Mouse (Mus musculus): Measurements from ENCODE around the gene Rnaseh1. TPM values are rescaled to one million over a fixed set of nuclear protein-coding genes. Genes with fewer than 3 reads are reported as not detected.

The Rnaseh1 gene
- polyA plus RNA-seq, 1 experiment: 18.7 TPM

- H3K27ac ChIP-seq (ENCODE audit: insufficient read depth, low read length): peak overlapping the region; percentile 53; the same call in 1 of the 2 replicates
- TF ChIP-seq POLR2A (IDR thresholded peaks at IDR 0.05; ENCODE audit: extremely low read depth, insufficient read depth, low read length): no peak
- TF ChIP-seq CTCF (IDR thresholded peaks at IDR 0.05; ENCODE audit: extremely low read depth, insufficient read depth, low read length): no peak
- no peaks in the 10 kb centered on the region for H3K4me1 ChIP-seq (ENCODE audit: control insufficient read depth, insufficient read depth, low read length)
- H3K4me3 ChIP-seq (ENCODE audit: insufficient read depth, low read length): no peak overlapping the region
These were observed 26.8 kb upstream of the Rnaseh1 start for GRCm38 (mm10) chr12:28622641-28623040.

- H3K4me3 ChIP-seq (ENCODE audit: insufficient read depth, low read length): no peak within 1 kb of the TSS
- no peaks in the 10 kb centered on the region for H3K4me1 ChIP-seq (ENCODE audit: control insufficient read depth, insufficient read depth, low read length)
- H3K27ac ChIP-seq (ENCODE audit: insufficient read depth, low read length): peak within 1 kb of the TSS; percentile 53; the same call in 1 of the 2 replicates
- no peak for TF ChIP-seq POLR2A (IDR thresholded peaks at IDR 0.05; ENCODE audit: extremely low read depth, insufficient read depth, low read length)
These were observed 26.2 kb upstream of the Rnaseh1 start, which contains the start of gene Colec11 for GRCm38 (mm10) chr12:28623195-28623594. TSS of gene Colec11 (minus strand) at chr12:28623377.

GRCm38 (mm10) chr12:28624251-28624650 lies 25.2 kb upstream of the Rnaseh1 start:
- TF ChIP-seq POLR2A (IDR thresholded peaks at IDR 0.05; ENCODE audit: extremely low read depth, insufficient read depth, low read length): no peak
- TF ChIP-seq CTCF (IDR thresholded peaks at IDR 0.05; ENCODE audit: extremely low read depth, insufficient read depth, low read length): no peak
- H3K27ac ChIP-seq (ENCODE audit: insufficient read depth, low read length): no peak overlapping the region
- H3K4me1 ChIP-seq (ENCODE audit: control insufficient read depth, insufficient read depth, low read length): no peaks in the 10 kb centered on the region
- H3K4me3 ChIP-seq (ENCODE audit: insufficient read depth, low read length): no peak overlapping the region

- TF ChIP-seq CTCF (IDR thresholded peaks at IDR 0.05; ENCODE audit: extremely low read depth, insufficient read depth, low read length) (no peak), POLR2A (IDR thresholded peaks at IDR 0.05; ENCODE audit: extremely low read depth, insufficient read depth, low read length) (no peak)
These were observed 24.0 kb upstream of the Rnaseh1 start for GRCm38 (mm10) chr12:28625407-28625806.

DNA sequence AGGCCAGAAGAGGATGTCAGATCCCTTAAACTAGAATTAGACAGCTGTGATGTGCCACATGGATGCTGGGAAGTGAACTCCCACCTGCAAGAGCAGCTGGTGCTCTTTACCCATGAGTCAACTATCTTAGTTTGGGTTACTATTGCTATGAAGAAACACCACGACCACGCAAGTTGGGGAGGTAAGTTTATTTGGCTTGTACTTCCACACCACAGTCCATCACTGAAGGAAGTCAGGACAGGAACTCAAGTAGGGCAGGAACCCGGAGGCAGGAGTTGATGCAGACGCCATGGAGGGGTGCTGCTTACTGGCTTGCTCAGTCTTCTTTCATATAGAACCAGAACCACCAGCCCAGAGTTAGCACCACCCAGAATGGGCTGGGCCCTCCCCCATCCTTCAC lies 22.3 kb upstream of the Rnaseh1 start:
- TF ChIP-seq POLR2A (IDR thresholded peaks at IDR 0.05; ENCODE audit: extremely low read depth, insufficient read depth, low read length) (no peak), CTCF (IDR thresholded peaks at IDR 0.05; ENCODE audit: extremely low read depth, insufficient read depth, low read length) (no peak)
- H3K4me1 ChIP-seq (ENCODE audit: control insufficient read depth, insufficient read depth, low read length): no peaks in the 10 kb centered on the region

More at GRCm38 (mm10) chr12:28625407-28625806, 24.0 kb upstream of the Rnaseh1 start:
- Histone ChIP-seq H3K4me3 (ENCODE audit: insufficient read depth, low read length) (no peak overlapping the region), H3K27ac (ENCODE audit: insufficient read depth, low read length) (no peak overlapping the region), H3K4me1 (ENCODE audit: control insufficient read depth, insufficient read depth, low read length) (no peaks in the 10 kb centered on the region)

GRCm38 (mm10) chr12:28628436-28628835 lies 21.0 kb upstream of the Rnaseh1 start:
- Histone ChIP-seq H3K27ac (ENCODE audit: insufficient read depth, low read length) (no peak overlapping the region), H3K4me1 (ENCODE audit: control insufficient read depth, insufficient read depth, low read length) (no peaks in the 10 kb centered on the region), H3K4me3 (ENCODE audit: insufficient read depth, low read length) (no peak overlapping the region)
- TF ChIP-seq POLR2A (IDR thresholded peaks at IDR 0.05; ENCODE audit: extremely low read depth, insufficient read depth, low read length) (no peak), CTCF (IDR thresholded peaks at IDR 0.05; ENCODE audit: extremely low read depth, insufficient read depth, low read length) (no peak)

More for the DNA sequence above, 22.3 kb upstream of the Rnaseh1 start:
- no peak overlapping the region for H3K27ac ChIP-seq (ENCODE audit: insufficient read depth, low read length)
- no peak overlapping the region for H3K4me3 ChIP-seq (ENCODE audit: insufficient read depth, low read length)

DNA sequence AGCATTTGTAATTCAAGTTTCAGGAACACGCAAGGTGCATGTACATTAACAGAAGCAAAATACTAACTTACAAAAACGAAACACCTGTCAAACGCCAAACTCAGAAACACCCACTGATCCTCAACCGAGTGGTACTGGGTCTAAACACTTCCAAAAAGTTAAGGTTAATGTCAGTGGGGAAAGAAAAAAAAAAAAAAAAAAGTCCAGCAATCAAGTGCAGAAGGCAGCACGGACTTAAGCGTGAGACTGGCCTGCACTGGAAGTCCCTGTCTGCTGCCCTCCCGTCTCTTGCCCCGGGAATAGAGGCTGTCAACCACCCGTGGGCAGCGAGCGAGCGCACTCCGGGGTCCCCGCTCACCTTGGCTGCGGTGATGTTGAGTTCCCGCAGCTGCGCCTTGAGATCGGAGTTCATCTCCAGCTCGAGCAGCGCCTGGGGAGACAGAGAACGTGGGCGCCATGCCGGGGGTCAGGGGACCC lies 14.3 kb upstream of the Rnaseh1 start:
- Histone ChIP-seq H3K4me3 (ENCODE audit: insufficient read depth, low read length) (peak overlapping the region; percentile 73), H3K27ac (ENCODE audit: insufficient read depth, low read length) (0 out of 2 replicates have a peak overlapping the region, but pooled peaks have one; percentile 17), H3K4me1 (ENCODE audit: control insufficient read depth, insufficient read depth, low read length) (peaks cover 5% of the 10 kb centered on the region)
- TF ChIP-seq POLR2A (IDR thresholded peaks at IDR 0.05; ENCODE audit: extremely low read depth, insufficient read depth, low read length) (no peak), CTCF (IDR thresholded peaks at IDR 0.05; ENCODE audit: extremely low read depth, insufficient read depth, low read length) (no peak)

DNA sequence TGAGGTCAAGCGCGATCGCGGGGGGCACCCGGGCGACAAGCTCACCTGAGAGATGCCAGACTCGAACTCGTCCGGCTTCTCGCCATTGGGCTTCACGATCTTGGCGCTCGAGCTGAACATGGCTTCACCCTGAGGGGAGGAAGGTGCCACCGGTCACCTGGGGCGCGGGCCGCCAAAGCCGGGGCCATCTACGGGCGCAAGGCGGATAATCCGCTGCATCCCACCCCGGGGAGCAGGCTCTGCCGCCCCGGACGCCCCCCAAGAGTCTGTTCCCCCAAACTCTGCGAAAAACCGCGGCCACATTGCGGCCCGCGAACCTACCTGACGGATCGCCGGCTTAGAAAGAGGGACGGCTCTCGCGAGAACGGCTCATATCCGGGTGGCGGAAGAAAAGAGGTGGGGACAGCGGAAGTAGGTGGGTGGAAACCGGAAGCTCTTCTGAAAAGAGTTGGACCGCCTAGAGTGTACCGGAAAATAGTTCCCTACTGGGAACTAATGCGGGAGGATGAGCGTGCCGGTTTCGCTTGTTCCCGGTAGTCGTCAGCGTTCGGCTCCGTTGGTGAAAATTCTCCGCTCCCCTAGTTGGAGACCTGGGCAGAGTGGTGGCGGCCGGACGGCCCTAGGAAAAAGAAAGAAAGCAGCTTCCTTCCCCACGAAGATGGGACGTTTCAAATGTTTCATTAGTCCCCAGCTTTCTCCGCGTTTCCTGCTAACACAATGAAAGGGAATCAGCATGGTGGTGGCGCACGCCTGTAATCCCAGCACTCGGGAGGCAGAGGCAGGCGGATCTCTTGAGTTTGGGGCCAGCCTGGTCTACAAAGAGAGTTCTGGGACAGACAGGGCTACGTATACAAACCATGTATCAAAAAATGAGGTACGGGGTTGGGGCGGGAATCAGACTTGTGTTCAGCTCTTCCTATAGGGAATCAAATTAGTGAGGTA lies 13.6 kb upstream of the Rnaseh1 start, which contains the start of gene Rps7:
Gene Rps7, minus strand, starts transcription at position 419 of the 942 bp plus-strand sequence.
- peak within 1 kb of the TSS; percentile 73 for H3K4me3 ChIP-seq (ENCODE audit: insufficient read depth, low read length)
- H3K4me1 ChIP-seq (ENCODE audit: control insufficient read depth, insufficient read depth, low read length): peaks cover 5% of the 10 kb centered on the region
- peak within 1 kb of the TSS; percentile 17; the same call in 1 of the 2 replicates for H3K27ac ChIP-seq (ENCODE audit: insufficient read depth, low read length)
- TF ChIP-seq CTCF (IDR thresholded peaks at IDR 0.05; ENCODE audit: extremely low read depth, insufficient read depth, low read length) (no peak), POLR2A (IDR thresholded peaks at IDR 0.05; ENCODE audit: extremely low read depth, insufficient read depth, low read length) (peak; percentile 79)

DNA sequence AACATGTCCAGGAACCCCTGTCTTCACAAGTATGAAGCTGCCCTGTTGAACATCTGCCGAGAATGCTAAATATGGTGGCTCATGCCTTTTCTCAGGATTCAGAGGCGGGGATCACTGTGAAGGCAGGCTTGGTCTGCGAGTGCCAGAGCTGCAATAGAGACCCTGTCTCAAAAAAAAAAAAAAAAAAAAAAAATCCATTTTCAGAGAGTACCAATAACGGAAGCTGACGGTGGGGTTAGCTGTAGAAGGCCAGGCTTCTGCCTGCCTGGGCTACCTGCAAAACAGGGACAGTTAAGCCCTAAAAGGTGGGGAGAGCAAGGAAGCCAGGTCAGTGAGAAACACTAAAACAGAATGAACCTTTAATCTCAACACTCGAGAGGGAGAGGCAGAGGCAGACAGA lies 12.9 kb upstream of the Rnaseh1 start:
- TF ChIP-seq POLR2A (IDR thresholded peaks at IDR 0.05; ENCODE audit: extremely low read depth, insufficient read depth, low read length): no peak
- TF ChIP-seq CTCF (IDR thresholded peaks at IDR 0.05; ENCODE audit: extremely low read depth, insufficient read depth, low read length): no peak
- H3K4me3 ChIP-seq (ENCODE audit: insufficient read depth, low read length): peak overlapping the region; percentile 73; the same call in 1 of the 2 replicates
- H3K27ac ChIP-seq (ENCODE audit: insufficient read depth, low read length): no peak overlapping the region
- peaks cover 5% of the 10 kb centered on the region for H3K4me1 ChIP-seq (ENCODE audit: control insufficient read depth, insufficient read depth, low read length)

Measured in cortical plate, adult 2 months (tissue).